Mouse (Mus musculus) testis, postnatal 10 days (tissue): ENCODE results near the gene Gm5065.

Experiments used
- DNase-seq: peaks from one replicate; pipeline ENCODE4 v3.0.0; 2021; ENCODE audit warnings: low spot score

The Gm5065 gene

DNA sequence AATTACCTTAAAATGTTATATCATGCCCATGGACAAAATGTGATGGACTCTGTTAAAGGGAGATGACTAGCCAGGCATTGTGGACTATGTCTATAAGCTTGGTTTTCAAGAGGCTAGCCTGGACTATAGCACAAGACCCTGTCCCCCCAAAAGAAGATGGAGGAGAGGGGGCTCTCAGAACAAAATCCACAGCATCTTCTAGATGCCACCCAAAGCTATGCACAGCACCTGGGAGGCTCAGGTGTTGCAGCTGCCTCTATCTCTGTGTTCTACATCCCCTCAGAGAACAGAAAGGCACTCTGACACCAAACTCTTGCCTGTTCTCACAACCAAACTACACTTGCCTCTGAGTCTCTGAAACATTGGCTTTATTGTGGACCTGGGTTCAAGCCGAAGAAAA lies at the start of gene Gm5065:
TSS of gene Gm5065 (plus strand) at position 301 of the 400 bp plus-strand sequence.
- no peak for DNase-seq

DNA sequence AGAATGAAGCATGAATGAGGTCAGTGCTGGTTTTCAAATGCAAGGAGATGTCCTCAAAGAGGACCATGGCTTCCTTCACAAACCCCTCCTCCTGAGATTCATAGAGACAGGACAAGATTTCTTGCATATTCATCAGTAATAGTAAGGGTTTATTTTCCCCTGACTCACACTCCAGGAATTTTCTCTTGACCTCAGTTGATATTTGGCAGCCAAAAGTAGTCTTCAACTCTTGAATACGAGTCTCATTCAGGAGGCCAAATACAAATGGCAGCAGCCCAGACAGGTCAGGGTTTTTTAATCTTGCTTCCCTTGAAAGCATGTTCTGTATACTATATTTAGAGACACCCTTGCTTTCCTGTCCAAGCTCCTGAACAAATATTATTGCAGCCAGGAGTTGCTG lies 22.8 kb upstream of the Gm5065 start:
- DNase-seq = no peak

DNA sequence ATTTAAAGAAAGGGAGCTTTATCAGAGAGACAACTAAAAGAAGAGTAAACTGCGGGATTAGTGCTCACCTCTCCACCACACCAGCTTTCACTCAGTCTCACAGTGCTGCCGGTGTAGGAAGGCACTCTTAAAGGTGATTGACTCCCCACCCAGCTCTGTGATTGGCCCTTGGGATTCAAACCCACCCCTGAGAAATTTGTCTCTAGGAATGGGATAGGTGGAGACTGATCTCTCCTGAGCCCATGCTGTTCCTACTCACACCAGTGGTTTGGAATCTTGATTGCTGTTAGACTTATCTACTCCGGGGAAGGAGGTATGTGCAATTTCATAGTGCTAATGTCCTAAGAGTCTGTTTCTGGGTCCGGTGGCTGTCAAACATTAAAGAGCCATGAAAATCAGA lies 598 bp downstream of the Gm5065 start, which contains the start of gene Nlrp2:
TSS of gene Nlrp2 (minus strand) at position 101 of the 400 bp plus-strand sequence.
- DNase-seq = no peak

DNA sequence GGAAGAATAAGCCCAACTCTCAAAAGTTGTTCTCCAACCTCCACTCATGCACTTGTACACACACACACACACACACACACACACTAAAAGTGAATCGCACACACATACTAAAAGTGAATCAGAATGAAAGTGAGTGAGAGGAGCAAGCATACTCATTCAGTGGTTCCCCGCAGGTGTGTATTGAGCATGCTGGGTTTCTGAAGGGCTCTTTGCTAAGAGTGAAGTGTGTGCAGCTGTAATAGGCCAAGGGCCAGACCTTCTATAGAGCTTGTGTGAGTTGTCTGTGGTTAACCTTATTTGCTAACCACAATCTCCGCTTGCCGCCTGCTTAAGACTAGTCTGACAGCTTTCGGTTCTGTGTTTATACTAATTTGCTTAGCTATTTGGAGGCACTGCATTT lies 13.3 kb downstream of the Gm5065 start:
- no peak for DNase-seq

DNA sequence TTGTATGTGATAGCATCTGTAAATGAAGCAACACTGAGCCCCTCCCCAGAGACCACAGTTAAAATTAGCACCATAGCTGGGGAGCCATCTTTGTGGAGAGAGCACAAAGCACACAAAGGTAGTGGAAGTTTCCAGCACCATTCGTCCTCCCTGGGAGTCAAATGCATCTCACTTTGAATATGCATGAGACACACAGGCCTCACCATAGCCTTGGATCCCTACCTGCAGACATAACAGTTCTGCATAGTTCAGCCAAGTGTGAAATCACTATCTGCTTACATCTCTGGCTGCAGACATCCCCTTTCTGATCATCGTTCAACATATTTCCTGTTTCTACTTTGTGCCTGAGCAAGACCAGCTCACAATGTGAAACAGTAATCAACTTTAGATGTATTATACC lies 16.4 kb downstream of the Gm5065 start:
- DNase-seq = no peak

DNA sequence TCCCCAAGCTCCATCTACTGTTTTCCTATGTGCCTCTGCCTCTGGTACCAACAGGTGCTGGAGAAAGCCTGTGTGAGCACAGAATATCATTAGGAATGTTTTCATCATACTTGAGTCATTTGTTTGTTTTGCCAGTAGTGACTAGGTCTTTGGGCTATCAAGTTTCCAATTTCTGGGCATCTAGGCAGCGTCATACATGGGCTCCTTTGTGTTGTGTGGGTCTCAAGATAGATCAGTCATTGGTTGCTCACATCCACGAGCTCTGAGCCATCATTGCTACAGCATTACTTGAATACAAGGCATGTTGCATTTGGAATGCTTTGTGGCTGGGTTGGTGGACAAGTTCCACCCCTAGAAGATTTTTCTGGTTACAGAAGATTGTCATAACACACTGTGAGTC lies 55.9 kb downstream of the Gm5065 start:
- DNase-seq = no peak
